Mouse (Mus musculus) cerebellum, postnatal 4 days (tissue): Measurements from ENCODE around the gene Hmgb1.

Experiments
- DNase-seq, 2 experiments: peaks; one replicate each; pipeline ENCODE4 v3.0.0; 2022; ENCODE audit warnings: low spot score in 2 of 2, mixed read lengths in 1 of 2

Gene Hmgb1

GRCm38 (mm10) chr5:149185806-149186205, 1.5 kb upstream of the Hmgb1 start:
- DNase-seq = no peak

DNA sequence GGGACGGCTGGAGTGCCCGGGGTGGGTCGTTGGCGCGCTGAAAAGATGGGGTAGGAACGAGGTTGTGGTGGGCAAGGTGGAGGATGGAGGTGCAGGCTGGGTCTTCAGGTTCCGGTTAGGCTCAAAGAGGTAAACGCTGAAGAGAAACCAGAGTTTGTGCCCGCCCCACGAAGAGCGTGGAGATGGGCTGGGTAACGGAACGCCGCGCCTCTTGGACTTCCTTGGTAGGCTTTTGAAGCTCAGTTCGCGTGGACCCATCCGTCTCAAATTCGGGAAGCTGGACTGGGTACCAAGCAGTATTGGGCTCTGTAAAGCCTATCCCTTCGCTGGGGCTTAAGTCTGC, 526 bp upstream of the Hmgb1 start:
- DNase-seq = no peak

DNA sequence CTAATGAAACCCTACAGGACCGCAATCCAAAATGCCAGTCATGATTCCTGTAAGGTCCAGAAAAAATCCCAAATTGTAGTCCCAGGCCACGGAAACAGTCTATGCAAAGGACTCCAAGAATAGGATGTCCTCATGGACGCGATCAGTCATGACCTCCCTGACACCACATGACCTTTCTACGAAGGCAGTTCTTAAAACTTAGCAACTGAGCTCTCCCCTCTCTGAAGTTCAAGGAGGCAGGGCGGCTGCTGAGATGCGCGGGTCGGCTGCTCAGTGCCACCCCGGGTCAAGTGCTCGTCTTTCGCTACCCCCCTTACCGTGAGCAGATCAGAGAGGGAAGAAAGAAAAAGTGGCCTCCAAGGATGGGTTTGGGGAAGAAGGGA, 577 bp downstream of the Hmgb1 start:
- DNase-seq = no peak

- no peak for DNase-seq
Measured at GRCm38 (mm10) chr5:149183122-149183521, 1.2 kb downstream of the Hmgb1 start.

DNA sequence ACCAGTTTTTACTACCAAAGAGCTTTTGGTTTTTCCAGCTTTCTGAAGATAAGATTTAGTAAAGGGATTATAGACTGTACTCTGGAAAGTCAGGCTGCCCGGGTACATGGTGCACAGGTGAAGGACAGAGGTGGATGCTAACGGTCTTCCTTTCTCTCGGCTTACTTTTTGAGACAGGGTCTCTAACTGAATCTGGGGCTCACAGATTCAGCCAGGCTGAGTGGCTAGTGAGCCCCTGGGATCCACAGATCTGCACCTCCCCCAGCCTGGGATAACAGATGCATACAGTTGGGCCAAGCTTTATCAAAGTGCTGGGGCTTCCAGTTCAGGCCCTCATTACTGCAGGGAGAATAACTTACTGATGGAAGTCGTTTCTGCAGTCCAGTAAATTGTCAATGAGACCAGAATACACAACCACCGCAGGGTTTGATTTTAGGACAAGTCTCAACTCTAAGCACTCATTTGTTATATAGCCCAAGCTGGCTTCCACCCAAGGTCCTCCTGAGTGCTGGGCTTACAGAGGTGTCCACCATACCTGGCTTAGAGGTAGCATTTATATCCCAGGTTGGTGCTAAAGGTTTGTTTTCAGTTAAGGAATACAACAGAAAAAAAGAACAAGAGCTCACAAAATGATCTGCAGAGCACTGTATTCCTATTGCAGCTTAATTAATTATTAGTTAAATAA, 2.0 kb downstream of the Hmgb1 start:
- DNase-seq = no peak

DNA sequence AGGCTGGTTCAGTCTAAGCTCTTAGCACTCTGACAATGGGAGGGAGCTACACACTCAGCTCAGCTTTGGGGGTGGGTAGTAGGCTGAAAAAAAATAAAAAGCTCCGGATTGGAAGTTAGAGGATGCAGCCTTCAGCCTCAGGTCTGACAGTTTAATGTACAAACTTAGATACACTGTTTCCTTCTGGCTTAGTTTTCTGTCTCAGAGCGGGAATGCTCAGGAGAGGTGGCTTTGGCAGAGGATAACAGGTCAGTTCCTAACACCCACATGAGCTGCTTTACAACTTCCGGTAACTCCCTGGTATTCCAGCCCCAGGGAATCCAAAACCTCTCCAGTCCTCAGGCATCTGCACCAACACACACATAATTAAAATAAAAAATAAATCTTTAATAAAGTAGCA, 4.5 kb downstream of the Hmgb1 start:
- DNase-seq = no peak

GRCm38 (mm10) chr5:149178095-149178494, 6.2 kb downstream of the Hmgb1 start:
- DNase-seq = no peak

- no peak for DNase-seq
Measured at GRCm38 (mm10) chr5:149175736-149176135, 8.6 kb downstream of the Hmgb1 start.

DNA sequence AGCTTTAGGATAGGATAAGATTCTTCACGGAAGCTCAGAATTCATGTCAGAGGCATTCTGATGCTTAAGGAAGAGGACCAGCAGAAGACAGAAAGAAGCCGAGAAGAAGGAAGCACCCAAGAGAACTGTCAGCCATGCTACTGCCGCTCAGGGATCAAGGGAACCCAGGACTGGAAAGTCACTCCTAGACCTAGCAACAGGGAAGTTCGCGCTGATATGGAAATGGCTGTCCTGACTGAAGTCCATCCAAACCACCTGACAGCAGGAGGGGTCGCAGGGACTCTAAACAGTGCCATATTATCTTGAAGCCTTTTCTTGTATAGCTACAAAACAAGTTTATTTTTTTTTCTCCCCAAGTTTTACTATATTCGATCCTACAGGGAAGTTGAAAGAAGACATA, 9.8 kb downstream of the Hmgb1 start:
- no peak for DNase-seq

- no peak for DNase-seq
Measured at GRCm38 (mm10) chr5:149172246-149172645, 12.0 kb downstream of the Hmgb1 start.

DNA sequence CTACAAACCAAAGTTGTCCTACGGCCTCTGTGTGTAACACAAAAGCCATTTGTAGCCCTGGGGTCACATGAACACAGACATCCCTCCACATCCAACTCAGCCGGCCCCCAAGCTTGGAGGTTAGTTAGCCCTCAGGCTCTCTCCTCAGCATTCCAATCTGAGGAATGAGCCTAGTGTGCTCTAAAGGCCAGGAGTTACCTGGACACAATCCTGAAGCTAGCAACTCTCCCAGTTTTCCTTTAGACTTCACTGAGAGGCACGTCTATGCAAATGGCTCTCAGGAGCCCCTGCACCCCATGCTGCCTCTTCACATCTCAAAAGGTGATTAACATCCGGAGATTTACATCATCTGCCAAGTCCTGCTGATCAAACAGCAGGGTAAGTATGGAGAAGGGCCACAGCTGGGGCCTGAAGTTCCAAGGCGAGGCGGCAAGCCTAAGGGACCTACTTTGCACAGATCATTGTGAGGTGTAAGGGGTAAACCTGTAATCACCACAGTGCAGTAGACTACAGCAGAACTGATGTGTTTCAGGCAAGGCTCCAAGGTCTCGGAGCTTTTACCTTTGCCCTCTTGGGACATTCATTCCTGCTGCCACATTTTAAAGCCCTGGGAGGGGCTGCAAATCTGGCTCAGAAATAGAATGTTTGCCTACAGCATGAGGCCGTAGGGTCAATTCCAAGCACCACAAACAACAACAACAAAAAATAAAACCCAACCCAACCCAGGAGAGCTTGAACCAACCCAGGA, 13.3 kb downstream of the Hmgb1 start:
- no peak for DNase-seq

GRCm38 (mm10) chr5:149168816-149169215, 15.5 kb downstream of the Hmgb1 start:
- no peak for DNase-seq

GRCm38 (mm10) chr5:149168051-149168450, 16.2 kb downstream of the Hmgb1 start:
- DNase-seq = no peak

GRCm38 (mm10) chr5:149166011-149166410, 18.3 kb downstream of the Hmgb1 start:
- no peak for DNase-seq

- DNase-seq = no peak
Measured at GRCm38 (mm10) chr5:149164881-149165280, 19.4 kb downstream of the Hmgb1 start.

DNA sequence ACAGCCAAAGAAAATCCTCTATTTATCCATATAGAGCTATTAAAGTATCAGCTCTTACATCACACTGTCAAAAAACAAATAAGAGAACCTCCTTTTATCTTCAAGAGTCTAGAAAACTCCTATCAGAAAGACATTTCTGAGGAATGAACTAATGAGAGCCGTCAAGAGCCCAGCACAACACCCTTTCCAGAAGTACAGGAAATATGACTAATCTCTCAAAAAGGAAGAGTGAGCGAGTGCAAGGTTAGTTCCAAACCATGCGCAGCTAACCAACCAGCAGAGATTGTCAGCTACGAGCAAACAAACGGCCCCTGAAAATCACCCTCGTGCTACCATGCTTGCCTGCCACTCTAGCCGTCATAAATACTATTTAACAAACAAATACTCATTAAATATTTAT, 21.4 kb downstream of the Hmgb1 start:
- no peak for DNase-seq

DNA sequence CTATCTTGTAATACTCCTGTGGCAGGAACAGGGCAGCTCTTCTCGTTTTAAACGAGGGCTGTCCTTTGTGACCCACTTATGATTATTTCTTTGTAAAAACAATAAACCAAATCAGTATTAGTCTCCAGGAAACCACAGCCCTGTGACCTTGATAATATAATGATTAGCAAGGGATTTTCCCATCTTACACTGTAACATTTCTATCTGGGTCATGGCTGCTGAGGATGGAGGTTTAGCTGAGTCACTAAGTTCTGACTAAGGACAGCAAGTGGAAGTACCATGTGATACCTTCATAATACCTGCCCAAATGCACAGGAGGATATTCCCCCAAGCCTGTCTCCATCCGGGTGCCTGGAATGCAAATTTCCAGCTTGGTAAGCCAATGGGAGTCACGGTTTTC, 23.8 kb downstream of the Hmgb1 start:
- DNase-seq = no peak

- DNase-seq = no peak
Measured at GRCm38 (mm10) chr5:149159021-149159420, 25.3 kb downstream of the Hmgb1 start.

GRCm38 (mm10) chr5:149156886-149157563, 27.3 kb downstream of the Hmgb1 start:
- DNase-seq = no peak

- no peak for DNase-seq
Measured at GRCm38 (mm10) chr5:149152774-149153155, 31.5 kb downstream of the Hmgb1 start.

- DNase-seq = no peak
Measured at GRCm38 (mm10) chr5:149152063-149152773, 32.1 kb downstream of the Hmgb1 start.

- no peak for DNase-seq
Measured at GRCm38 (mm10) chr5:149150882-149151281, 33.4 kb downstream of the Hmgb1 start.
